Mouse (Mus musculus): ENCODE measurements around the gene Micu2. TPM values are rescaled to one million over a fixed set of nuclear protein-coding genes. Genes with fewer than 3 reads are reported as not detected.
"Not testable (repeated sequence)": the region's sequence is repeated elsewhere in the genome, so short reads cannot be mapped to it uniquely, and the experiment has no call there.

Micu2 gene
- total and polyA plus RNA-seq, 2 experiments from 2014 or later, result 65.1 to 72.1 TPM

DNA sequence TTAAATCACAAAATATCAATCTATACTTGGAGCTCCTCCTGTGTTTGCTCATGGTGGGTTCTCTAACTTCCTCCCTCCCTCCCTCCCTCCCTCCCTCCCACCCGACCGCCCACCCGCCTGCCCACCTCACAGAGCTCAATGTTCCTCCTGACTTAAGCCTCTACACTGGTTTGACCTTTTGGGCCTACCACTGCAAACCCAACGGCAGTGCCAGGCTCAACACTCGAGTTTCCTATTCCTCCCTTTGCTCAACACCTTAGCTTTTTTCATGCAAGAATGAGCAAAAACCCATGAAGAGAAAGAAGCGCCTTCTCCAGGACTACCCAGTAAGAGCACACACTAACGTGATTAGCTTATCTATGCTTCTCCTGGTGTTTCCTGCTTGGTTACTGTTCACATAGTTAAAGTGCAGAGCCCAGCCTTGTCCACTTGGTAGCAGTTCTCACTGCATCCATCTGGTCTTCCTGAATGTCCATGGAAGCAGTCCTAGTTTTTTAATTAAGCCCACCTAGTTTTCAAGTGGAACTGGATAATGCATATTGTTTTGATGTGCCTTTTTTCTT lies 66.1 kb downstream of the Micu2 start:
- H3K27ac ChIP-seq (ENCODE audit: low read depth, low read length), result no peak overlapping the region
- 66% methylated on average over 7 of the region's 7 CpGs for WGBS

DNA sequence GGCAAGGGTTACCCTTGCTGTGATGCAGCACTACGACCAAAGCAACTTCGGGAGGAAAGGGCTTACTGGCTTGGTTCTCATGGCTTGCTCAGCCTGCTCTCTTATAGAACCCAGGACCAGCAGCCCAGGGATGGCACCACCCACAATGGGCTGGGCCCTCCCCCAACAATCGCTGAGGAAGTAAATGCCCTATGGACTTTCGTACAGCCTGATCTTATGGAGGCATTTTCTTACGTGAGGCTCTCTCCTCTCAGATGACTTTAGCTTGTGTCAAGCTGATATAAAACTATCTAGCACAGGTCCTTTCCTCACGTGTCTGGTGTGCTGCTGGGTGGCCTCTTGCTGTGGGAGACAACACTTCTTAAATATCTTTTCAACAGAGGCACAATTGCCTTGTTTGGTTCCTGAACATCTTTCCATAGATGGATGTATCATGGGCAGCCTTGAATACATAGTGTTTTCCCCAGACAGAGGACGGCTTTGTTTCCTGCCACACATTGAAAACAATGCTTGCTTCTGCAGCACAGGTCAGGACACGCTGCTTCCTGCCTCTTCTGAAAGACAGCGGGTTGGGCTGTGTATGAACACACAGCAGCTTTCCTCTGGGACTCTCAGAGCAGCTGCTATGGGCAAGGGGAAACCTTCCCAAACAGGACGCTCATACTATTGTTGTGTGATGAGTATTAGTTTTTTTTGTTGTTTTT lies 77.5 kb downstream of the Micu2 start:
- H3K27ac ChIP-seq (ENCODE audit: low read depth, low read length), result no peak overlapping the region
- WGBS, result 38% methylated on average over 10 of the region's 10 CpGs
- TF ChIP-seq CTCF (IDR thresholded peaks at IDR 0.05; ENCODE audit: low read depth), result no peak
- H3K4me2 ChIP-seq (ENCODE audit: low read depth), result no peak overlapping the region
- H3K27me3 ChIP-seq (ENCODE audit: insufficient read depth, low read length), result no peaks in the 10 kb centered on the region
- H3K36me3 ChIP-seq (ENCODE audit: insufficient read depth), result peaks cover 49% of the 10 kb centered on the region
- H3K4me1 ChIP-seq (ENCODE audit: insufficient read depth), result no peaks in the 10 kb centered on the region
- DNase-seq (no peak), ATAC-seq (peak; percentile 50)
- H3K9ac ChIP-seq, result no peak overlapping the region
- no peak overlapping the region for H3K4me3 ChIP-seq (ENCODE audit: low read depth, low read length)
- no peaks in the 10 kb centered on the region for H3K9me3 ChIP-seq (ENCODE audit: low read length)

More for the DNA sequence above, 66.1 kb downstream of the Micu2 start:
- DNase-seq (no peak), ATAC-seq (no peak)
- no peak overlapping the region for H3K4me3 ChIP-seq (ENCODE audit: low read depth, low read length)
- peaks cover 22% of the 10 kb centered on the region for H3K36me3 ChIP-seq (ENCODE audit: insufficient read depth)
- H3K9me3 ChIP-seq (ENCODE audit: low read length), result no peaks in the 10 kb centered on the region
- H3K27me3 ChIP-seq (ENCODE audit: insufficient read depth, low read length), result no peaks in the 10 kb centered on the region
- TF ChIP-seq CTCF (IDR thresholded peaks at IDR 0.05; ENCODE audit: low read depth), result no peak
- no peak overlapping the region for H3K9ac ChIP-seq
- no peak overlapping the region for H3K4me2 ChIP-seq (ENCODE audit: low read depth)
- H3K4me1 ChIP-seq (ENCODE audit: insufficient read depth), result no peaks in the 10 kb centered on the region

GRCm38 (mm10) chr14:57920568-57921310 lies 78.3 kb downstream of the Micu2 start:
- H3K9me3 ChIP-seq (ENCODE audit: low read length), result no peaks in the 10 kb centered on the region
- ATAC-seq (no peak), DNase-seq (no peak)
- no peak overlapping the region for H3K4me2 ChIP-seq (ENCODE audit: low read depth)
- H3K27me3 ChIP-seq (ENCODE audit: insufficient read depth, low read length), result no peaks in the 10 kb centered on the region
- no peak for TF ChIP-seq CTCF (IDR thresholded peaks at IDR 0.05; ENCODE audit: low read depth)
- 85% methylated on average over 18 of the region's 18 CpGs for WGBS
- no peak overlapping the region for H3K27ac ChIP-seq (ENCODE audit: low read depth, low read length)
- H3K4me3 ChIP-seq (ENCODE audit: low read depth, low read length), result no peak overlapping the region
- H3K9ac ChIP-seq, result no peak overlapping the region
- peaks cover 51% of the 10 kb centered on the region for H3K36me3 ChIP-seq (ENCODE audit: insufficient read depth)
- no peaks in the 10 kb centered on the region for H3K4me1 ChIP-seq (ENCODE audit: insufficient read depth)

DNA sequence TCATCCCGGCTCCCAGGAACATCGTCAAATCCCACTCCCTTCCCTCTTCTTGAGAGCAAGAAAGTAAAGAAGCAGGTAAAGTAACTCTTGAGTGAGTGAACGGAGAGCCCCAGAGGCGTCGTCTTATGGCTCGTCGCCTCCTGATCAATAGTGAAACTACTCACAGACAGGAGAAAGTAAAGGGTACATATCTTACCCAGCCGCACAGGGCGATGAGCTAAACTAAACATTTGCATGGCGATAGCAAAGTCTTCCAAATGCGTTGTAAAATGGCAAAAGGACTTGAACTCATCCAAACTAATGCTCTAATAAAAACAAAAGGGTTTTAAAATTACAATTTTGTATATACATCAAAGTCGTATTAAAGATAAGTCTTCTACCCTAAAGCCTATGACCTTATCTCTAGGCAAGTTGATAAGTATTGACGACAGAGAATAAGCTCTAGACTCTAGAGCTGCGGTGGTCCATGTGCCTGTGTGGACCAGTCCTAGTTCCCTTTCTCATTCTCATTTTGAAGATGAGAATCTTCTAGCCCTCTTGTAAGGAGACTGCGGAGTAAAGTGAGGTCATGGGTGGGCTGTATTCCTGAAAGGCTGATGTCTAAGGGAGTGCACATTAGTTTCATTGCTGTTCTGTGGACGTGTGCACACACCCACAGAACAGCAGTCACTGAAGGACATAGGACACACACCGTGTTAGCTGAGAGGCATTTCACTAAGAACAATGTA lies 79.8 kb downstream of the Micu2 start:
- Histone ChIP-seq H3K4me3 (ENCODE audit: low read depth, low read length) (no peak overlapping the region), H3K4me2 (ENCODE audit: low read depth) (no peak overlapping the region), H3K4me1 (ENCODE audit: insufficient read depth) (no peaks in the 10 kb centered on the region), H3K9ac (no peak overlapping the region), H3K27me3 (ENCODE audit: insufficient read depth, low read length) (no peaks in the 10 kb centered on the region), H3K9me3 (ENCODE audit: low read length) (no peaks in the 10 kb centered on the region), H3K36me3 (ENCODE audit: insufficient read depth) (peaks cover 53% of the 10 kb centered on the region), H3K27ac (ENCODE audit: low read depth, low read length) (no peak overlapping the region)
- no peak for TF ChIP-seq CTCF (IDR thresholded peaks at IDR 0.05; ENCODE audit: low read depth)
- 95% methylated on average over 17 of the region's 17 CpGs for WGBS
- DNase-seq, result no peak
- ATAC-seq, result no peak

DNA sequence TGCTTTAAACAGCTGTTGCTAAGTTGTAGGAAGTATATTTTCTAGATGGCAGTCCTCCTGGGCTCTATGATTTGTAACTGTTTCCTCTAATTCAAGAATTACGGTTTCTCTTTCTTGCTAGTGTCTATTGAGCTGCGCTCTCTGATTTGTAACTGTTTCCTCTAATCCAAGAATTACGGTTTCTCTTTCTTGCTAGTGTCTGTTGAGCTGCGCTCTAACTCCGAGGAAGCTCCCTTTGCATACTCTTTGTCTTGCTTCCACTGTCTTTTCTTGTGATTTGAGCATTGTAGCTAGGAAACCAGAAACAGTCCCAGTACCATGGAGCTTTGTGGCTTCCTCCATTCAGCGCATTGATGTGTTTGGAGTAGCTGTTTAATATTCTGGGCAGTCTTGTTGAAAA lies 83.7 kb downstream of the Micu2 start:
- peaks cover 40% of the 10 kb centered on the region for H3K36me3 ChIP-seq (ENCODE audit: insufficient read depth)
- H3K9me3 ChIP-seq (ENCODE audit: low read length), result no peaks in the 10 kb centered on the region
- no peak for TF ChIP-seq CTCF (IDR thresholded peaks at IDR 0.05; ENCODE audit: low read depth)
- H3K4me3 ChIP-seq (ENCODE audit: low read depth, low read length), result no peak overlapping the region
- H3K9ac ChIP-seq, result no peak overlapping the region
- H3K4me1 ChIP-seq (ENCODE audit: insufficient read depth), result no peaks in the 10 kb centered on the region
- DNase-seq, result no peak
- no peak overlapping the region for H3K4me2 ChIP-seq (ENCODE audit: low read depth)
- no peak for ATAC-seq
- WGBS, result 59% methylated on average over 6 of the region's 6 CpGs
- H3K27ac ChIP-seq (ENCODE audit: low read depth, low read length), result no peak overlapping the region
- H3K27me3 ChIP-seq (ENCODE audit: insufficient read depth, low read length), result no peaks in the 10 kb centered on the region

GRCm38 (mm10) chr14:57912211-57913007 lies 86.7 kb downstream of the Micu2 start:
- not testable (repeated sequence) for ATAC-seq; H3K4me1 ChIP-seq (ENCODE audit: insufficient read depth); H3K9me3 ChIP-seq (ENCODE audit: low read length); H3K9ac ChIP-seq; H3K27ac ChIP-seq (ENCODE audit: low read depth, low read length); H3K4me2 ChIP-seq (ENCODE audit: low read depth); DNase-seq; H3K27me3 ChIP-seq (ENCODE audit: insufficient read depth, low read length); H3K4me3 ChIP-seq (ENCODE audit: low read depth, low read length)
- H3K36me3 ChIP-seq (ENCODE audit: insufficient read depth), result peaks cover 22% of the 10 kb centered on the region; the same call in 1 of the 2 replicates
- WGBS, result 52% methylated on average over 1 of the region's 1 CpGs

DNA sequence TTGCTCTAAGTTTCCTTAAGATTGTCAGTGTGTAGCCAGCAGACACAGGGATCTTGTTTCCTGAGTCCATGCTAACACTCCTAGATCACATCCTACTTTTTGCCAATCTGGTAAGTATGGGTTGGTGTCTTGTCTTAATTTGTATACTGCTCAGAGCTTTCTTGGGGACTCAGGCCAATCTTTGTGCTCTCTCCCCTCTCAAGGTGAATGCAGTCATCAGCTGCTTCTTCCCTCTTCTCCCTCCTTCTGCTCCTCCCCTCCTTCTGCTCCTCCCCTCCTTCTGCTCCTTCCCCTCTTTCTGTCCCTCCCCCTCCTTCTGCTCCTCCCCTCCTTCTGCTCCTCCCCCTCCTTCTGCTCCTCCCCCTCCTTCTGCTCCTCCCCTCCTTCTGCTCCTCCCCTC lies 87.3 kb downstream of the Micu2 start:
- not testable (repeated sequence) for H3K27ac ChIP-seq (ENCODE audit: low read depth, low read length); DNase-seq; H3K4me3 ChIP-seq (ENCODE audit: low read depth, low read length); H3K4me2 ChIP-seq (ENCODE audit: low read depth); H3K9ac ChIP-seq; H3K9me3 ChIP-seq (ENCODE audit: low read length); ATAC-seq; H3K4me1 ChIP-seq (ENCODE audit: insufficient read depth); H3K27me3 ChIP-seq (ENCODE audit: insufficient read depth, low read length)
- peaks cover 15% of the 10 kb centered on the region; the same call in 1 of the 2 replicates for H3K36me3 ChIP-seq (ENCODE audit: insufficient read depth)

All from forebrain, postnatal 0 days (tissue).